Mouse (Mus musculus) neutrophil, adult 5-6 weeks (primary cell): ENCODE data around the gene Npr2. TPM values are rescaled to one million over a fixed set of nuclear protein-coding genes. Genes with fewer than 3 reads are reported as not detected.

Experiments
- total RNA-seq: library from RNA; stranded (forward); fragments of 200-1000 nt; gene quantifications from 2 replicates; pipeline ENCODE4 v1.2.3, GENCODE M21; 2017

The Npr2 gene
- total RNA-seq, 1 experiment from 2014 or later, result 0.35 TPM

Other genes with a start within 250 kb of the Npr2 start
- gene Rusc2, start 250.0 kb upstream of the Npr2 start, total RNA-seq, result 0.25 and 0.35 TPM in 2 replicates
- not detected in 2 replicates for gene Fam166b, start 202.8 kb upstream of the Npr2 start, total RNA-seq
- 32.1 and 33.5 TPM in 2 replicates for gene Tesk1, start 190.0 kb upstream of the Npr2 start, total RNA-seq
- gene Cd72, start 177.3 kb upstream of the Npr2 start, total RNA-seq, result 293 and 313 TPM in 2 replicates
- gene Sit1, start 148.2 kb upstream of the Npr2 start, total RNA-seq, result 5.9 and 7.4 TPM in 2 replicates
- gene Ccdc107, start 139.0 kb upstream of the Npr2 start, total RNA-seq, result 26.3 and 26.9 TPM in 2 replicates
- gene Arhgef39, start 132.2 kb upstream of the Npr2 start, total RNA-seq, result 1.5 and 2.6 TPM in 2 replicates
- not detected in 2 replicates for gene Car9, start 125.0 kb upstream of the Npr2 start, total RNA-seq
- gene Tpm2, start 108.2 kb upstream of the Npr2 start, total RNA-seq, result 2.2 and 3.0 TPM in 2 replicates
- 91.4 and 142 TPM in 2 replicates for gene Creb3, start 69.6 kb upstream of the Npr2 start, total RNA-seq
- 386 and 458 TPM in 2 replicates for gene Tln1, start 69.2 kb upstream of the Npr2 start, total RNA-seq
- 21.0 and 23.2 TPM in 2 replicates for gene Rgp1, start 53.2 kb upstream of the Npr2 start, total RNA-seq
- gene Gba2, start 53.1 kb upstream of the Npr2 start, total RNA-seq, result 22.2 and 23.2 TPM in 2 replicates
- not detected in 2 replicates for gene Msmp, start 47.4 kb upstream of the Npr2 start, total RNA-seq
- 0.23 and 0.86 TPM in 2 replicates for gene Spag8, start 21.7 kb downstream of the Npr2 start, total RNA-seq
- 5.1 and 21.5 TPM in 2 replicates for gene Hint2, start 24.5 kb downstream of the Npr2 start, total RNA-seq
- gene Tmem8b, start 37.0 kb downstream of the Npr2 start, total RNA-seq, result 0.47 and 0.49 TPM in 2 replicates
- 0.61 and 0.93 TPM in 2 replicates for gene Fam221b, start 37.2 kb downstream of the Npr2 start, total RNA-seq
- gene Olfr70, start 68.9 kb downstream of the Npr2 start, total RNA-seq, result not detected in 2 replicates
- not detected in 2 replicates for gene Olfr71, start 78.3 kb downstream of the Npr2 start, total RNA-seq
- gene Hrct1, start 95.3 kb downstream of the Npr2 start, total RNA-seq, result not detected in 2 replicates
- not detected in 2 replicates for gene Spaar, start 98.1 kb downstream of the Npr2 start, total RNA-seq
- gene Olfr159, start 139.1 kb downstream of the Npr2 start, total RNA-seq, result not detected in 2 replicates
- not detected in 2 replicates for gene Olfr156, start 192.0 kb downstream of the Npr2 start, total RNA-seq
- gene Olfr157, start 208.3 kb downstream of the Npr2 start, total RNA-seq, result not detected in 2 replicates
- gene Olfr155, start 219.6 kb downstream of the Npr2 start, total RNA-seq, result not detected in 2 replicates
- 0.86 and 2.9 TPM in 2 replicates for gene Reck, start 243.6 kb downstream of the Npr2 start, total RNA-seq